Mouse (Mus musculus) lung, embryonic 15.5 days (tissue): ENCODE results near the gene Rnf208. TPM values are rescaled to one million over a fixed set of nuclear protein-coding genes. Genes with fewer than 3 reads are reported as not detected.

Experiments
- ATAC-seq: fragments of 200-750 bp; cut with Nextera tagmentation; 2 replicates; pipeline ENCODE4 v1.8.0; 2017; ENCODE audit warnings: moderate number of reproducible peaks, borderline replicate concordance; ENCODE audit not compliant: low FRiP score, low TSS enrichment; ENCODE audit errors: extremely low read depth
- H3K27ac ChIP-seq: fragments of 300-500 bp; sonication (generic); 2 replicates; pipeline ENCODE4 v1.5.1; 2015; ENCODE audit warnings: moderate library complexity, mild to moderate bottlenecking, inconsistent platforms
- H3K27me3 ChIP-seq: fragments of 300-500 bp; sonication (generic); 2 replicates; pipeline ENCODE4 v1.6.1; 2015; ENCODE audit warnings: inconsistent platforms
- H3K36me3 ChIP-seq: fragments of 300-500 bp; sonication (generic); 2 replicates; pipeline ENCODE4 v1.6.1; 2015; ENCODE audit warnings: inconsistent platforms
- H3K4me1 ChIP-seq: fragments of 300-500 bp; sonication (generic); 2 replicates; pipeline ENCODE4 v1.6.1; 2015; ENCODE audit warnings: inconsistent platforms
- H3K4me2 ChIP-seq: fragments of 300-500 bp; sonication (generic); 2 replicates; pipeline ENCODE4 v1.6.1; 2015; ENCODE audit warnings: inconsistent platforms, mild to moderate bottlenecking, moderate library complexity
- H3K4me3 ChIP-seq: fragments of 300-500 bp; sonication (generic); 2 replicates; pipeline ENCODE4 v1.5.1; 2015; ENCODE audit warnings: mild to moderate bottlenecking, inconsistent platforms
- H3K9ac ChIP-seq: fragments of 300-500 bp; sonication (generic); 2 replicates; pipeline ENCODE4 v1.6.1; 2015; ENCODE audit warnings: inconsistent platforms
- H3K9me3 ChIP-seq: fragments of 300-500 bp; sonication (generic); 2 replicates; pipeline ENCODE4 v1.6.1; 2016; ENCODE audit warnings: inconsistent platforms
- WGBS: fragments of 180-500 bp; shearing (Covaris S2); methylation state at CpG from one replicate; pipeline ENCODE4 v1.1.7; 2015; 5-methylcytosine and 5-hydroxymethylcytosine counted together
- polyA plus RNA-seq: library from polyadenylated mRNA; unstranded; fragments of >200 nt; fragmentation: Nextera tagmentation; extraction: Ambion mirVana; gene quantifications from 2 replicates; pipeline ENCODE4 v1.2.1, GENCODE M21; 2015

Rnf208 gene
- polyA plus RNA-seq, 1 experiment from 2014 or later: 9.9 TPM

GRCm38 (mm10) chr2:25237522-25237921, 4.5 kb upstream of the Rnf208 start:
- no peak for ATAC-seq
- Histone ChIP-seq H3K27me3 (peaks cover 31% of the 10 kb centered on the region), H3K4me2 (no peak overlapping the region), H3K36me3 (no peaks in the 10 kb centered on the region), H3K27ac (no peak overlapping the region), H3K9ac (no peak overlapping the region), H3K4me1 (peaks cover 22% of the 10 kb centered on the region), H3K4me3 (no peak overlapping the region), H3K9me3 (no peaks in the 10 kb centered on the region)
- WGBS: 41% methylated on average over 4 of the region's 4 CpGs

GRCm38 (mm10) chr2:25238106-25238505, 3.9 kb upstream of the Rnf208 start:
- Histone ChIP-seq H3K27me3 (peaks cover 33% of the 10 kb centered on the region), H3K27ac (no peak overlapping the region), H3K9me3 (no peaks in the 10 kb centered on the region), H3K36me3 (no peaks in the 10 kb centered on the region), H3K4me3 (no peak overlapping the region), H3K4me2 (no peak overlapping the region), H3K9ac (no peak overlapping the region), H3K4me1 (peaks cover 27% of the 10 kb centered on the region)
- ATAC-seq: no peak

GRCm38 (mm10) chr2:25239766-25240165, 2.3 kb upstream of the Rnf208 start:
- Histone ChIP-seq H3K27ac (no peak overlapping the region), H3K4me2 (no peak overlapping the region), H3K9ac (no peak overlapping the region), H3K4me3 (no peak overlapping the region), H3K27me3 (peaks cover 32% of the 10 kb centered on the region), H3K9me3 (no peaks in the 10 kb centered on the region), H3K4me1 (peaks cover 27% of the 10 kb centered on the region), H3K36me3 (no peaks in the 10 kb centered on the region)
- ATAC-seq: no peak
- 81% methylated on average over 3 of the region's 3 CpGs for WGBS

GRCm38 (mm10) chr2:25240310-25240709, 1.7 kb upstream of the Rnf208 start:
- Histone ChIP-seq H3K9ac (0 out of 2 replicates have a peak overlapping the region, but pooled peaks have one; percentile 23), H3K9me3 (no peaks in the 10 kb centered on the region)
- WGBS: 51% methylated on average over 8 of the region's 8 CpGs

GRCm38 (mm10) chr2:25240723-25241437, 1.2 kb upstream of the Rnf208 start:
- H3K27ac ChIP-seq: peak overlapping the region; percentile 22; the same call in 1 of the 2 replicates
- peak; percentile 83 for ATAC-seq
- under 1% methylated on average over 29 of the region's 29 CpGs for WGBS

More at GRCm38 (mm10) chr2:25240310-25240709, 1.7 kb upstream of the Rnf208 start:
- peaks cover 27% of the 10 kb centered on the region for H3K4me1 ChIP-seq
- 0 out of 2 replicates have a peak, but pooled peaks have one; percentile 8 for ATAC-seq
- peak overlapping the region; percentile 22; the same call in 1 of the 2 replicates for H3K27ac ChIP-seq
- peak overlapping the region; percentile 97 for H3K4me2 ChIP-seq
- H3K27me3 ChIP-seq: peaks cover 32% of the 10 kb centered on the region
- peak overlapping the region; percentile 50 for H3K4me3 ChIP-seq
- no peaks in the 10 kb centered on the region for H3K36me3 ChIP-seq

GRCm38 (mm10) chr2:25241438-25241775, 648 bp upstream of the Rnf208 start:
- H3K4me3 ChIP-seq: peak overlapping the region; percentile 50
- H3K9me3 ChIP-seq: no peaks in the 10 kb centered on the region
- WGBS: 12% methylated on average over 6 of the region's 6 CpGs
- H3K36me3 ChIP-seq: no peaks in the 10 kb centered on the region
- no peak overlapping the region for H3K9ac ChIP-seq
- H3K4me1 ChIP-seq: peaks cover 27% of the 10 kb centered on the region
- ATAC-seq: 0 out of 2 replicates have a peak, but pooled peaks have one; percentile 20
- H3K27ac ChIP-seq: no peak overlapping the region
- H3K27me3 ChIP-seq: peaks cover 25% of the 10 kb centered on the region
- peak overlapping the region; percentile 97 for H3K4me2 ChIP-seq

More at GRCm38 (mm10) chr2:25240723-25241437, 1.2 kb upstream of the Rnf208 start:
- Histone ChIP-seq H3K4me3 (peak overlapping the region; percentile 50), H3K27me3 (peaks cover 30% of the 10 kb centered on the region), H3K4me1 (peaks cover 27% of the 10 kb centered on the region), H3K9ac (peak overlapping the region; percentile 23; the same call in 1 of the 2 replicates), H3K9me3 (no peaks in the 10 kb centered on the region), H3K4me2 (peak overlapping the region; percentile 97), H3K36me3 (no peaks in the 10 kb centered on the region)

GRCm38 (mm10) chr2:25243342-25243741, 1.3 kb downstream of the Rnf208 start:
- H3K4me2 ChIP-seq: no peak overlapping the region

GRCm38 (mm10) chr2:25244144-25244543, 2.1 kb downstream of the Rnf208 start:
- H3K36me3 ChIP-seq: peaks cover 13% of the 10 kb centered on the region; the same call in 1 of the 2 replicates

More at GRCm38 (mm10) chr2:25243342-25243741, 1.3 kb downstream of the Rnf208 start:
- H3K9me3 ChIP-seq: no peaks in the 10 kb centered on the region
- H3K9ac ChIP-seq: no peak overlapping the region
- peaks cover 6% of the 10 kb centered on the region; the same call in 1 of the 2 replicates for H3K36me3 ChIP-seq
- peaks cover 25% of the 10 kb centered on the region for H3K27me3 ChIP-seq
- no peak overlapping the region for H3K4me3 ChIP-seq
- H3K4me1 ChIP-seq: peaks cover 27% of the 10 kb centered on the region
- H3K27ac ChIP-seq: no peak overlapping the region
- 66% methylated on average over 8 of the region's 8 CpGs for WGBS
- no peak for ATAC-seq

GRCm38 (mm10) chr2:25246183-25247072, 4.4 kb downstream of the Rnf208 start, which contains the start of gene AL732309.1:
Gene AL732309.1 (minus strand): TSS chr2:25246863.
- peaks cover 21% of the 10 kb centered on the region for H3K27me3 ChIP-seq

More at GRCm38 (mm10) chr2:25244144-25244543, 2.1 kb downstream of the Rnf208 start:
- no peak for ATAC-seq
- Histone ChIP-seq H3K27me3 (peaks cover 25% of the 10 kb centered on the region), H3K4me3 (no peak overlapping the region), H3K9me3 (no peaks in the 10 kb centered on the region), H3K27ac (no peak overlapping the region), H3K9ac (no peak overlapping the region), H3K4me1 (peaks cover 27% of the 10 kb centered on the region), H3K4me2 (no peak overlapping the region)
- WGBS: 82% methylated on average over 4 of the region's 4 CpGs

GRCm38 (mm10) chr2:25252331-25252730, 10.3 kb downstream of the Rnf208 start:
- Histone ChIP-seq H3K27me3 (no peaks in the 10 kb centered on the region), H3K4me3 (no peak overlapping the region), H3K36me3 (peaks cover 34% of the 10 kb centered on the region; the same call in 1 of the 2 replicates), H3K4me2 (no peak overlapping the region), H3K27ac (no peak overlapping the region), H3K9me3 (no peaks in the 10 kb centered on the region), H3K4me1 (peaks cover 21% of the 10 kb centered on the region), H3K9ac (no peak overlapping the region)
- 89% methylated on average over 1 of the region's 1 CpGs for WGBS
- ATAC-seq: no peak

More at GRCm38 (mm10) chr2:25246183-25247072, 4.4 kb downstream of the Rnf208 start, which contains the start of gene AL732309.1:
- no peak within 1 kb of the TSS for H3K4me2 ChIP-seq
- H3K36me3 ChIP-seq: peaks cover 31% of the 10 kb centered on the region; the same call in 1 of the 2 replicates
- no peaks in the 10 kb centered on the region for H3K9me3 ChIP-seq
- no peak within 1 kb of the TSS for H3K9ac ChIP-seq
- H3K4me1 ChIP-seq: peaks cover 15% of the 10 kb centered on the region
- WGBS: 77% methylated on average over 10 of the region's 10 CpGs
- no peak for ATAC-seq
- no peak within 1 kb of the TSS for H3K4me3 ChIP-seq
- no peak within 1 kb of the TSS for H3K27ac ChIP-seq

GRCm38 (mm10) chr2:25255284-25255779, 13.3 kb downstream of the Rnf208 start, which contains the start of gene Tmem203:
Gene Tmem203 (plus strand): TSS chr2:25255439.
- peak within 1 kb of the TSS; percentile 71 for H3K9ac ChIP-seq
- H3K27me3 ChIP-seq: no peaks in the 10 kb centered on the region
- peaks cover 21% of the 10 kb centered on the region for H3K4me1 ChIP-seq
- H3K4me3 ChIP-seq: peak within 1 kb of the TSS; percentile 71
- H3K36me3 ChIP-seq: peaks cover 12% of the 10 kb centered on the region; the same call in 1 of the 2 replicates
- WGBS: 0% methylated on average over 39 of the region's 39 CpGs
- peak; percentile 89 for ATAC-seq
- H3K4me2 ChIP-seq: peak within 1 kb of the TSS; percentile 93
- H3K27ac ChIP-seq: peak within 1 kb of the TSS; percentile 54
- no peaks in the 10 kb centered on the region for H3K9me3 ChIP-seq
